In the genomic region with DNA sequence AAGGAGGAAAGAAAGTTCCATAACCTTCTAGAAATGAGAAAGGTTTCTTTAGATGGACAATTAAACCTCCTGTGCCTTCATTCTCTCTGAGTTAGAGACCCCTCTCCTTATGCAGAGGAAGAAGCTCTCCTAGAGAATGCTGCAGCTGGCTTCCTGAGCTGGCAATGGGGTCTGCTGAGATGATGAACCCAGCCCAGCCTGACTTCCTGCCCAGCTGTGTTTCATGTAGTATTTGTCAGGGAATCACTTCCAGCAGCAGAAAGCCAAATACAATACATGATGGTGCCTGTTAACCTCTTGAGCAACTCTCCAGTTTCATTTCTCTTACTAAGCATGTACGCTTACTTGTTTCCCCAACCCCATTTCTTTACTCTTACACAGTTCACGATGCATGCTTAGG, we compare ENCODE assay signal across 24 mouse cellular contexts. TPM values are rescaled to one million over a fixed set of nuclear protein-coding genes. Genes with fewer than 3 reads are reported as not detected.
DNase-seq lines count a peak whose midpoint lies in the region; ATAC-seq and TF ChIP-seq lines count a peak whose summit lies in the region.
"Had no signal": no experiment of that assay in that cellular context is flagged by ENCODE, and none has a peak within 500 bp of the region (broad histone marks: within the 10 kb centered on the region; RNA-seq: fewer than 3 reads in every experiment).

No protein-coding gene starts in this region.

- peak; percentile 2 for DNase-seq in gastrocnemius, adult 18-20 months (ENCODE audit: low spot score)
- DNase-seq in gastrocnemius, postnatal 36 days: no peak
- DNase-seq in kidney, postnatal 0 days (ENCODE audit: low spot score): peak; percentile 42
- no peak for DNase-seq in kidney, adult 8-10 months
- peak; percentile 6 for DNase-seq in lung, postnatal 10 days
- no peak for DNase-seq in lung, adult 2 months
- DNase-seq in ovary, postnatal 10 days (ENCODE audit: low spot score): no peak
- DNase-seq: adrenal gland, postnatal 10 days; cerebellum, postnatal 10 days; midbrain, embryonic 14.5 days; spleen, adult 18-20 months; thymus, postnatal 25 days had no signal

- H3K9me3 ChIP-seq in kidney, postnatal 0 days (replicated peaks; ENCODE audit: low read length): no peaks in the 10 kb centered on the region
- H3K9me3 ChIP-seq: embryonic facial prominence, embryonic 13.5 days; heart, embryonic 15.5 days; hindbrain, embryonic 12.5 days; kidney, embryonic 15.5 days; liver, embryonic 15.5 days had no signal

- no peaks in the 10 kb centered on the region for H3K4me1 ChIP-seq in kidney, postnatal 0 days (replicated peaks; ENCODE audit: insufficient read depth, low read length)
- H3K4me1 ChIP-seq in lung, adult 2 months (ENCODE audit: control insufficient read depth, insufficient read depth, low read length): no peaks in the 10 kb centered on the region
- H3K4me1 ChIP-seq: heart, embryonic 15.5 days; hindbrain, embryonic 12.5 days; liver, embryonic 15.5 days had no signal

- no peak overlapping the region for H3K4me2 ChIP-seq in kidney, postnatal 0 days (ENCODE audit: low read length)
- H3K4me2 ChIP-seq: embryonic facial prominence, embryonic 13.5 days; heart, embryonic 15.5 days; hindbrain, embryonic 12.5 days; kidney, embryonic 15.5 days; liver, embryonic 15.5 days had no signal

- no peak overlapping the region for H3K9ac ChIP-seq in kidney, postnatal 0 days (ENCODE audit: low read depth, low read length)
- H3K9ac ChIP-seq: embryonic facial prominence, embryonic 13.5 days; heart, embryonic 15.5 days; hindbrain, embryonic 12.5 days; kidney, embryonic 15.5 days; liver, embryonic 15.5 days had no signal

- H3K36me3 ChIP-seq in kidney, postnatal 0 days (ENCODE audit: insufficient read depth, low read length): no peaks in the 10 kb centered on the region
- H3K36me3 ChIP-seq: embryonic facial prominence, embryonic 13.5 days; G1E; heart, embryonic 15.5 days; hindbrain, embryonic 12.5 days; kidney, embryonic 15.5 days; liver, embryonic 15.5 days had no signal

- WGBS in kidney, postnatal 0 days: 77% methylated on average over 2 of the region's 2 CpGs
- WGBS in lung, adult 2 months: 86% methylated on average over 2 of the region's 2 CpGs

- no peaks in the 10 kb centered on the region for H3K27me3 ChIP-seq in kidney, postnatal 0 days (ENCODE audit: insufficient read depth, low read length)
- H3K27me3 ChIP-seq: embryonic facial prominence, embryonic 13.5 days; heart, embryonic 15.5 days; hindbrain, embryonic 12.5 days; kidney, embryonic 15.5 days; liver, embryonic 15.5 days had no signal

- TF ChIP-seq POLR2A in lung, adult 2 months (IDR thresholded peaks at IDR 0.05; ENCODE audit: borderline replicate concordance, extremely low read depth, low read depth, low read length): no peak

- no peak for ATAC-seq in kidney, postnatal 0 days (replicated peaks; ENCODE audit: low FRiP score, low read depth)
- ATAC-seq: activated CD4-positive, CD25-positive, alpha-beta regulatory T cell, adult 4 months; forebrain, embryonic 16.5 days had no signal

- intact Hi-C loops in gastrocnemius, postnatal 36 days (cut with DNase I): no loop called here

- H3K27ac ChIP-seq in kidney, postnatal 0 days: no peak overlapping the region
- H3K27ac ChIP-seq: embryonic facial prominence, embryonic 13.5 days; heart, embryonic 15.5 days; hindbrain, embryonic 12.5 days; kidney, embryonic 15.5 days; liver, embryonic 15.5 days had no signal

- TF ChIP-seq CTCF in kidney, postnatal 0 days (IDR thresholded peaks at IDR 0.05; ENCODE audit: low read depth): no peak
- no peak for TF ChIP-seq CTCF in lung, adult 2 months (IDR thresholded peaks at IDR 0.05; ENCODE audit: insufficient read depth, low read length)

- H3K4me3 ChIP-seq in kidney, postnatal 0 days (replicated peaks; ENCODE audit: low read depth, low read length): no peak overlapping the region
- no peak overlapping the region for H3K4me3 ChIP-seq in lung, adult 2 months (replicated peaks; ENCODE audit: extremely low read depth, low read depth, low read length)
- H3K4me3 ChIP-seq: embryonic facial prominence, embryonic 13.5 days; heart, embryonic 15.5 days; hindbrain, embryonic 12.5 days; kidney, embryonic 15.5 days; liver, embryonic 15.5 days; myocyte had no signal

RNA-seq across cellular contexts. Expression of gene Nps, which starts 17.9 kb away (rescaled TPM):
- total RNA-seq in gastrocnemius, adult 18-20 months (2021): not detected
- total RNA-seq in gastrocnemius, postnatal 36 days (2021): not detected
- 0.18 TPM in 1 of 2 replicates, not detected in the other for polyA plus RNA-seq in kidney, postnatal 0 days (2015; fragmentation: Nextera tagmentation; extraction: Ambion mirVana)
- polyA plus RNA-seq in lung, adult 2 months (2012; rRNA removed): not detected in 2 replicates
- total RNA-seq: adrenal gland, postnatal 10 days; left cerebral cortex, postnatal 25 days; megakaryocyte progenitor cell, adult 5-6 weeks had no signal
- polyA plus RNA-seq: activated CD4-positive, CD25-positive, alpha-beta regulatory T cell, adult 4 months; G1E; heart, embryonic 15.5 days; hindbrain, embryonic 12.5 days; kidney, embryonic 15.5 days; liver, embryonic 15.5 days; midbrain, embryonic 14.5 days; neural tube, embryonic 14.5 days had no signal

Comparison
In these comparisons a context has a peak if more than half of its experiments do, and no peak if none do; other contexts are left out.
1. DNase-seq: peak in gastrocnemius, adult 18-20 months (single experiment), kidney, postnatal 0 days (single experiment) and lung, postnatal 10 days (single experiment); none in gastrocnemius, postnatal 36 days (0 of 2), kidney, adult 8-10 months (0 of 2), lung, adult 2 months (single experiment) and ovary, postnatal 10 days (single experiment).